Mouse (Mus musculus): ENCODE measurements around the gene Fxyd4. TPM values are rescaled to one million over a fixed set of nuclear protein-coding genes. Genes with fewer than 3 reads are reported as not detected.

The Fxyd4 gene
- polyA plus RNA-seq, 1 experiment from 2014 or later: 6.1 TPM

GRCm38 (mm10) chr6:117922041-117922440, 15.5 kb downstream of the Fxyd4 start:
- Histone ChIP-seq H3K4me3 (ENCODE audit: low read length) (no peak overlapping the region), H3K27ac (ENCODE audit: low read length) (no peak overlapping the region), H3K36me3 (ENCODE audit: control insufficient read depth, insufficient read depth, low read length) (peaks cover 23% of the 10 kb centered on the region), H3K27me3 (ENCODE audit: control insufficient read depth, insufficient read depth, low read depth, low read length) (no peaks in the 10 kb centered on the region), H3K9ac (ENCODE audit: low read length) (no peak overlapping the region), H3K9me3 (ENCODE audit: control insufficient read depth, low read length) (no peaks in the 10 kb centered on the region), H3K4me1 (replicated peaks; ENCODE audit: control insufficient read depth, insufficient read depth, low read length) (peaks cover 22% of the 10 kb centered on the region), H3K4me2 (ENCODE audit: low read depth, low read length) (no peak overlapping the region)
- WGBS: 81% methylated on average over 3 of the region's 3 CpGs
- ATAC-seq (ENCODE audit: low read depth): no peak

DNA sequence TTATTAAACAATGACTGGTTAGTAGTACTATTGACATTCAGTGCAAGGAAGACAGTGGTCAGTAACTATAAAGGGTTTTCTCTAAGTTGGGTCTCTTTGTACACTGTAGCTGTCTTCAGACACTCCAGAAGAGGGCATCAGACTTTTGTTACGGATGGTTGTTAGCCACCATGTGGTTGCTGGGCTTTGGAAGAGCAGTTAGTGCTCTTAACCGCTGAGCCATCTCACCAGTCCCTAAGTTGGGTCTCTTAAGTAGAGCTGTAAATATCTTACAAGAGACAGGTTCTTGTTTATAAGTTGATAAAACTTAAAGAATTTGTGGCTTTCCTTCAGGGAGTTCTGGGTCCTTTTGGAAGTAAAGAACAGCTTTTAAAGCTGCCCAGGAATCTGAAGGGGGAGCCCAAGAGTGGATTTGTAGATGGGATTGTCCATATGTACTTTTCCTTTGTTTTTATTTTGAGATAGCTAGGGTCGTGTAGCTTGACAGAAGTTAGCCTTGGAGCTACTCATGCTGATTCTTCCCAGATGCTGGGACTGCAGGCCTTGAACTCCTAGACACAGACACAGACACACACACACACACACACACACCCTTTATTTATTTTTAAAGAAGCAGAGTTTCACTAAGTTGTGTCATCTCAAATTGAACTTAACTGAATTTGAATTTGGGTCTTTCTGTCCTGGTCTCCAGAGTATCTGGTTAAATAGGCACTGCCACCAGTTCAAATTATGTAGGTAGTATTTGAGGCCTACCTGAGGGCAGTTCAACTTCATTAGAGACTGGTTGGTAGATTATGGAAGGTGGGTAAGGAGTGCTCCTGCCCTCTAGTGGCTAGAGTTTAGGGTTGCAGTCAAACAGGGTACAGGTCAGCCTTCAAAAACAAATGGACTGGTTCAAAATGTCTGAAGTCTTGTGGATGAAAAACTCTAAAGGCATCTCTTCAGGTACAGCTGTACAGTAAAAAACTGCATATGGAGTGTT, 16.5 kb downstream of the Fxyd4 start:
- Histone ChIP-seq H3K4me3 (ENCODE audit: low read length) (no peak overlapping the region), H3K27ac (ENCODE audit: low read length) (no peak overlapping the region), H3K9me3 (ENCODE audit: control insufficient read depth, low read length) (no peaks in the 10 kb centered on the region), H3K4me2 (ENCODE audit: low read depth, low read length) (no peak overlapping the region), H3K9ac (ENCODE audit: low read length) (no peak overlapping the region), H3K4me1 (replicated peaks; ENCODE audit: control insufficient read depth, insufficient read depth, low read length) (peaks cover 28% of the 10 kb centered on the region), H3K27me3 (ENCODE audit: control insufficient read depth, insufficient read depth, low read depth, low read length) (no peaks in the 10 kb centered on the region), H3K36me3 (ENCODE audit: control insufficient read depth, insufficient read depth, low read length) (peaks cover 13% of the 10 kb centered on the region)
- ATAC-seq (ENCODE audit: low read depth): no peak
- WGBS: 47% methylated on average over 3 of the region's 3 CpGs

DNA sequence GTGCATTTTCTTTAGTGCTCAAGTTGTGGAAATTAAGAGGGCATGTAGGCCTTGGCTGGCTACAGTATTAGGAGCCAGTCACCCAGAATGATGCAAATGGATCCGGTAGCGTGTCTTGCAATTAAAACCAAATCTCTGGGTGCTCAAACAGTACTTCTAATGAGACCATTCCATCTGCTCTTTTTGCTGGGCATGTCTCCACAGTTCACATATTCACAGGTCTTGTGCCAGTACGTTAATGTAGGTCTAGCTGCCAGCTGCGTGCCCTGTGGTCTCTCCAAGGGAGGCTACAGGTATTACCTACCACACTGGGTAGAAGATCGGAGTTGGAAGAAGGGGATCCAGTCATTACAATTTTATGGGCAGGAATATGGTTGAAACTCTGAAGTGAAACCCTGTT, 19.4 kb downstream of the Fxyd4 start:
- Histone ChIP-seq H3K4me3 (ENCODE audit: low read length) (peak overlapping the region; percentile 78), H3K27ac (ENCODE audit: low read length) (peak overlapping the region; percentile 98), H3K4me2 (ENCODE audit: low read depth, low read length) (peak overlapping the region; percentile 93), H3K27me3 (ENCODE audit: control insufficient read depth, insufficient read depth, low read depth, low read length) (no peaks in the 10 kb centered on the region), H3K4me1 (replicated peaks; ENCODE audit: control insufficient read depth, insufficient read depth, low read length) (peaks cover 41% of the 10 kb centered on the region), H3K9ac (ENCODE audit: low read length) (peak overlapping the region; percentile 88), H3K36me3 (ENCODE audit: control insufficient read depth, insufficient read depth, low read length) (peaks cover 8% of the 10 kb centered on the region; the same call in 1 of the 2 replicates), H3K9me3 (ENCODE audit: control insufficient read depth, low read length) (no peaks in the 10 kb centered on the region)
- no peak for ATAC-seq (ENCODE audit: low read depth)
- WGBS: 11% methylated on average over 5 of the region's 5 CpGs

GRCm38 (mm10) chr6:117917576-117917975, 19.9 kb downstream of the Fxyd4 start:
- H3K4me2 ChIP-seq (ENCODE audit: low read depth, low read length): peak overlapping the region; percentile 93
- H3K4me3 ChIP-seq (ENCODE audit: low read length): peak overlapping the region; percentile 78
- WGBS: under 1% methylated on average over 21 of the region's 21 CpGs
- peaks cover 5% of the 10 kb centered on the region; the same call in 1 of the 2 replicates for H3K36me3 ChIP-seq (ENCODE audit: control insufficient read depth, insufficient read depth, low read length)
- no peaks in the 10 kb centered on the region for H3K9me3 ChIP-seq (ENCODE audit: control insufficient read depth, low read length)
- H3K9ac ChIP-seq (ENCODE audit: low read length): peak overlapping the region; percentile 88
- H3K27ac ChIP-seq (ENCODE audit: low read length): peak overlapping the region; percentile 98
- ATAC-seq (ENCODE audit: low read depth): peak; percentile 78
- peaks cover 41% of the 10 kb centered on the region for H3K4me1 ChIP-seq (replicated peaks; ENCODE audit: control insufficient read depth, insufficient read depth, low read length)
- no peaks in the 10 kb centered on the region for H3K27me3 ChIP-seq (ENCODE audit: control insufficient read depth, insufficient read depth, low read depth, low read length)

GRCm38 (mm10) chr6:117916737-117917426, 20.6 kb downstream of the Fxyd4 start:
- Histone ChIP-seq H3K9me3 (ENCODE audit: control insufficient read depth, low read length) (no peaks in the 10 kb centered on the region), H3K4me1 (replicated peaks; ENCODE audit: control insufficient read depth, insufficient read depth, low read length) (peaks cover 41% of the 10 kb centered on the region), H3K27me3 (ENCODE audit: control insufficient read depth, insufficient read depth, low read depth, low read length) (no peaks in the 10 kb centered on the region), H3K27ac (ENCODE audit: low read length) (peak overlapping the region; percentile 98), H3K36me3 (ENCODE audit: control insufficient read depth, insufficient read depth, low read length) (peaks cover 3% of the 10 kb centered on the region; the same call in 1 of the 2 replicates), H3K9ac (ENCODE audit: low read length) (peak overlapping the region; percentile 88), H3K4me2 (ENCODE audit: low read depth, low read length) (peak overlapping the region; percentile 93), H3K4me3 (ENCODE audit: low read length) (peak overlapping the region; percentile 78)
- peak; percentile 97 for ATAC-seq (ENCODE audit: low read depth)
- WGBS: under 1% methylated on average over 62 of the region's 62 CpGs

- peak overlapping the region; percentile 98 for H3K27ac ChIP-seq (ENCODE audit: low read length)
- WGBS: 1% methylated on average over 12 of the region's 12 CpGs
- H3K4me3 ChIP-seq (ENCODE audit: low read length): peak overlapping the region; percentile 78
- ATAC-seq (ENCODE audit: low read depth): no peak
- H3K27me3 ChIP-seq (ENCODE audit: control insufficient read depth, insufficient read depth, low read depth, low read length): no peaks in the 10 kb centered on the region
- peak overlapping the region; percentile 93 for H3K4me2 ChIP-seq (ENCODE audit: low read depth, low read length)
- peak overlapping the region; percentile 88 for H3K9ac ChIP-seq (ENCODE audit: low read length)
- H3K36me3 ChIP-seq (ENCODE audit: control insufficient read depth, insufficient read depth, low read length): 0 out of 2 replicates have a peak, but pooled peaks cover 2% of the 10 kb centered on the region
- H3K9me3 ChIP-seq (ENCODE audit: control insufficient read depth, low read length): no peaks in the 10 kb centered on the region
- H3K4me1 ChIP-seq (replicated peaks; ENCODE audit: control insufficient read depth, insufficient read depth, low read length): peaks cover 41% of the 10 kb centered on the region
Measured at GRCm38 (mm10) chr6:117916205-117916736, 21.2 kb downstream of the Fxyd4 start.

DNA sequence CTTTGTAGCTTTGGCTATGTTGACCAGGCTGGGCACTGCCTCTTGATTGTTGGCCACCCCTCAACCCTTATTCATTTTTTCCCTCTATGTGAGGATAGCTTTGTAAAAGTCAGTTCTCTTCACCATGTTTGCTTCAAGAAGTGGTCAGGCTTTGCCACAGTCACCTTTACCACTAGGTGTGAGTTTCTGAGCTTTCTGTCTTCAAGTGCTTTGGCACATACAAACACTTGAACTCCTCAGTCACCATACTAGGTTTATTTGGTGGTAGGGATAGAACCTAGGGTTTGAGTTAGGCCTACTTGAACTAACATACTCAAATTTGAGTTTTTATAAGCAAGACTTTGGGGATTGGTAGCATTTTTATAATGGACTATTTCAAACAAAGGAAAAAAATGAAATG, 23.0 kb downstream of the Fxyd4 start:
- no peak for ATAC-seq (ENCODE audit: low read depth)
- no peaks in the 10 kb centered on the region for H3K9me3 ChIP-seq (ENCODE audit: control insufficient read depth, low read length)

GRCm38 (mm10) chr6:117910120-117910661, 27.3 kb downstream of the Fxyd4 start:
- Histone ChIP-seq H3K9ac (ENCODE audit: low read length) (no peak overlapping the region), H3K4me1 (replicated peaks; ENCODE audit: control insufficient read depth, insufficient read depth, low read length) (peaks cover 30% of the 10 kb centered on the region), H3K9me3 (ENCODE audit: control insufficient read depth, low read length) (no peaks in the 10 kb centered on the region), H3K27me3 (ENCODE audit: control insufficient read depth, insufficient read depth, low read depth, low read length) (no peaks in the 10 kb centered on the region), H3K27ac (ENCODE audit: low read length) (no peak overlapping the region), H3K4me2 (ENCODE audit: low read depth, low read length) (0 out of 2 replicates have a peak overlapping the region, but pooled peaks have one; percentile 83), H3K36me3 (ENCODE audit: control insufficient read depth, insufficient read depth, low read length) (no peaks in the 10 kb centered on the region), H3K4me3 (ENCODE audit: low read length) (no peak overlapping the region)
- no peak for ATAC-seq (ENCODE audit: low read depth)
- 68% methylated on average over 6 of the region's 6 CpGs for WGBS

More for the DNA sequence above, 23.0 kb downstream of the Fxyd4 start:
- Histone ChIP-seq H3K4me3 (ENCODE audit: low read length) (no peak overlapping the region), H3K9ac (ENCODE audit: low read length) (no peak overlapping the region), H3K36me3 (ENCODE audit: control insufficient read depth, insufficient read depth, low read length) (no peaks in the 10 kb centered on the region), H3K4me1 (replicated peaks; ENCODE audit: control insufficient read depth, insufficient read depth, low read length) (peaks cover 39% of the 10 kb centered on the region), H3K27ac (ENCODE audit: low read length) (no peak overlapping the region), H3K4me2 (ENCODE audit: low read depth, low read length) (no peak overlapping the region), H3K27me3 (ENCODE audit: control insufficient read depth, insufficient read depth, low read depth, low read length) (no peaks in the 10 kb centered on the region)
